Mouse (Mus musculus) E14TG2a.4 (cell line): ENCODE results near the gene Foxp1.
A peak's percentile ranks its signal among the peaks of the same experiment; 100 is the strongest.

Experiments
- H3K27me3 ChIP-seq: 2 replicates; pipeline ENCODE4 v1.6.1; 2014; ENCODE audit warnings: low read length, control low read depth; ENCODE audit not compliant: insufficient read depth
- H3K36me3 ChIP-seq: 2 replicates; pipeline ENCODE4 v1.6.1; 2014; ENCODE audit warnings: low read length, control low read depth; ENCODE audit not compliant: insufficient read depth
- H3K4me1 ChIP-seq: replicated peaks from 2 replicates; pipeline ENCODE4 v1.6.1; 2014; ENCODE audit warnings: low read depth, low read length, control low read depth
- H3K4me3 ChIP-seq: replicated peaks from 2 replicates; pipeline ENCODE4 v1.5.1; 2014; ENCODE audit warnings: mild to moderate bottlenecking, low read length
- H3K9me3 ChIP-seq: 2 replicates; pipeline ENCODE4 v1.6.1; 2014; ENCODE audit warnings: low read length, control low read depth
- CTCF ChIP-seq: conservative IDR thresholded peaks from 2 replicates; pipeline ENCODE4 v1.5.1; 2014; ENCODE audit warnings: low read length
- NANOG ChIP-seq: IDR thresholded peaks from 2 replicates; pipeline ENCODE4 v1.6.1; 2014; ENCODE audit warnings: borderline replicate concordance, low read length, mixed read lengths
- POU5F1 ChIP-seq: IDR thresholded peaks from 2 replicates; pipeline ENCODE4 v1.6.1; 2014; ENCODE audit warnings: low read length, borderline replicate concordance

Gene Foxp1

DNA sequence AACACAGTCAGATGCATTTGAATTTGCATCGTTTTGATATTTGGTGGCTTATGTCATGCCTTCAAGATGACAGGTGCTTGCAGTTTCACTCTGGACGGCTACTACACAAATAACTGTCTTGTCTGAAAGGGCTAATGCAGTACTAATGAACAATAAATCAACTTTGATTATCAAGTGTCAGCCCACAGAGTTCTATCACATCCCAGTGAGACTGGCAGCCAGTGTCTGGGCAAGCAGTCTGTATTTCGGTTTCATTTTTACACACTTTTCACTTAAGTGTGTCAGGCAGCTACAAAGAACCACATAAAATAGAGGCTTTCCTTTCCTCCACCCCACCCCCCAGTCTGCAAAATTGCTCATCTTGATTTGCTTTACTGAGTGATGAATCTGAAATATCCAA, 496.5 kb downstream of the Foxp1 start:
- peaks cover 81% of the 10 kb centered on the region for H3K4me1 ChIP-seq
- H3K9me3 ChIP-seq = no peaks in the 10 kb centered on the region
- H3K27me3 ChIP-seq = no peaks in the 10 kb centered on the region
- H3K4me3 ChIP-seq = no peak overlapping the region; the same call in 1 of the 2 replicates
- H3K36me3 ChIP-seq = peaks cover 13% of the 10 kb centered on the region
- TF ChIP-seq POU5F1 (no peak), NANOG (no peak), CTCF (no peak)

DNA sequence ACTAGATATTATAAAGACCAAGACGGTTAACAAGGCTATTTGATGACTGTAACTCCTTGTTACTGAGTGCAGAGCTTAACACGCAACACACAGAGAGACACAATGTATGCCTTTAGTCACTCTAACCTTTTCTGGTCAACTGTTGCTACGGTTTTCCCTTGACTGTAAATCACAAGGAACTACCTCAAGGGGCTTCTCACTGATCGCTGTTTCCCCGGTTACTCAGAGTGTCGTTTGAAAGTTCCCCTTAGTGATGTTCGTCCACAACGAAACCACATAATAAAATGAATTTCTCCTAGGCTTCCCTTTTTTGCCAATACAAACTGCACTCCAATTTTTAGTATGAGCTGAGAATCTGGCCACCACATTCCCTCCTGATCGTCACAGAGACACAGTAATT, 497.9 kb downstream of the Foxp1 start:
- TF ChIP-seq POU5F1 (no peak), CTCF (no peak), NANOG (no peak)
- no peak overlapping the region for H3K4me3 ChIP-seq
- H3K36me3 ChIP-seq = peaks cover 20% of the 10 kb centered on the region
- H3K27me3 ChIP-seq = no peaks in the 10 kb centered on the region
- no peaks in the 10 kb centered on the region for H3K9me3 ChIP-seq
- peaks cover 81% of the 10 kb centered on the region for H3K4me1 ChIP-seq

DNA sequence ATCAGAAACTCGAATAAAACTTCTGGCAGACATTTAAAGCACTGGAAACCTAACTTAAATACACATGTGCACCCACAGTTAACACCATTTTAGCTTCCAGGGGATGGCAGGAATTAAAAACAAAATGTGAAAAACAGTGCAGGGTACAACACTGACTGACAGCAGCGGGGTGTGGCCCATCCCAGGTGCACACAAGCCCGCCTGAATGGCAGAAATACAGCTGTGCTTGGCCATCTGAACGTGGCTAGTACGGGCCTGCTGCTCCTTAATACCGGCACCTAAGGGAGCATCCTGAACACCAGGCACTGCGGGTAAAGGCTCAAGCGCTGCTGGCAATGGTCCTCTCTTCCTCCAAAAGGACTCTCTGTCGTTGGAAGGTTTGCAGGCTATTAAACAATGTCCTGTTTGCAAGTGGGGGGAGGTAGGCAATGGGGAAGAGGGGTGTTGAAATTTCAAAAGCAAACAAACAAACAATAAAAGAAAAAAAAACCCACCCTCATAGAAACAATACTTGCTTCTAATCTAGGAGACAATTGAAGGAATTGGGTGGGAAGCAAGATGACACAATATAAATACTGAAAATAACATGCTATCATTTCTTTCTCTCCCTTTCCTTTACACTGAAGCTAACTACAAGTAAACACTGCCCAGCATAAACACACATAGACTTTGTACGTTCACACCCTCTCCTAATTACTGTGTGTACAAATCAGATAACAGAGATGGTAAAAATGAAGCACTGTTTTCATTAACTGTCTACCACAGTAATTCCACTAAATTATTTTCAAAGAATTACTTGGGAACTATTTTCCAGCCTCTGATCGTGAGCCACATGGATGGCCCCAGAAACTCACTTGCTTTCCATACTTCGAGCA, 501.7 kb downstream of the Foxp1 start:
- Histone ChIP-seq H3K4me1 (peaks cover 76% of the 10 kb centered on the region), H3K4me3 (no peak overlapping the region), H3K9me3 (no peaks in the 10 kb centered on the region), H3K27me3 (no peaks in the 10 kb centered on the region), H3K36me3 (peaks cover 54% of the 10 kb centered on the region)
- TF ChIP-seq NANOG (no peak), CTCF (no peak), POU5F1 (no peak)

DNA sequence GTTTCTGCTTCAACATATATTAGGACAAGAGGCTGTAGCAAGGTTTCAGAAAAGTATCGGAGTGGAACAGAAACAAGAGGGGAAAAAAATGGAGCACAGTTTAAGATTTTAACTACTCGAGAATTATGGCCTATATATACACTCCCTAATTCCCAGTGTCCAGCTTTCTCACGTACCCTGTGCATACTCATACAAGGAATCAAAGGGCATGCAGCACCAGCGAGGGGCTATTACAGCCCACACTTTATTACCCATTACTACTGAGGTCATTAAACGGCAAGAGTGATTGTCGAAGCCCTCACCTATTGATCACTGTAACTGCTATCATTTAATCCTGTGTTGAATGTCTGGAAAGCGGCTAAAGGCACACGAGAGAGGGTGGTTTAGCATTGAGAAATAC, 502.8 kb downstream of the Foxp1 start:
- TF ChIP-seq CTCF = no peak
- TF ChIP-seq NANOG = no peak
- no peak for TF ChIP-seq POU5F1
- Histone ChIP-seq H3K9me3 (no peaks in the 10 kb centered on the region), H3K36me3 (peaks cover 57% of the 10 kb centered on the region), H3K27me3 (no peaks in the 10 kb centered on the region), H3K4me1 (peaks cover 70% of the 10 kb centered on the region), H3K4me3 (no peak overlapping the region)

DNA sequence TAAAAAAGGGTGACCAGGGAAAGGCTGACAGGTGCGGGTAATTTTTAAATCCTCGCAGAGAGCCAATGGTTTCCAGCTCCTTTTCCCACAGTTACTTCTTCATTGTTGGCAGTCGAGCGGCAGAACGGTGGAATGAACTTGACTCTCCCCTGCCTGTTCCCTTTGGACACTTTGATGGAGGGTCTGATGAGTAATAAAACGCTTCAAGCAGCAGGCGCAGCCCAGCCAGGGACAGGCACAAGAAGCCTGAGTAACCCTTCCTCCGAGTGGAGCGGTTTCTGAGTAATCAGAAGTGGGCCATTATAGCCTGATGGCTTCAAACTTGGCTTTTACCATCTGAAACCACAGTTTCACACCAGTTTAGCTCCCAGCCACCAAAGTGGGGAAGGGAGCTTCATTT, 503.3 kb downstream of the Foxp1 start:
- peaks cover 70% of the 10 kb centered on the region for H3K4me1 ChIP-seq
- no peak for TF ChIP-seq NANOG
- TF ChIP-seq CTCF = no peak
- TF ChIP-seq POU5F1 = no peak
- no peaks in the 10 kb centered on the region for H3K9me3 ChIP-seq
- no peak overlapping the region for H3K4me3 ChIP-seq
- no peaks in the 10 kb centered on the region for H3K27me3 ChIP-seq
- peaks cover 61% of the 10 kb centered on the region for H3K36me3 ChIP-seq

DNA sequence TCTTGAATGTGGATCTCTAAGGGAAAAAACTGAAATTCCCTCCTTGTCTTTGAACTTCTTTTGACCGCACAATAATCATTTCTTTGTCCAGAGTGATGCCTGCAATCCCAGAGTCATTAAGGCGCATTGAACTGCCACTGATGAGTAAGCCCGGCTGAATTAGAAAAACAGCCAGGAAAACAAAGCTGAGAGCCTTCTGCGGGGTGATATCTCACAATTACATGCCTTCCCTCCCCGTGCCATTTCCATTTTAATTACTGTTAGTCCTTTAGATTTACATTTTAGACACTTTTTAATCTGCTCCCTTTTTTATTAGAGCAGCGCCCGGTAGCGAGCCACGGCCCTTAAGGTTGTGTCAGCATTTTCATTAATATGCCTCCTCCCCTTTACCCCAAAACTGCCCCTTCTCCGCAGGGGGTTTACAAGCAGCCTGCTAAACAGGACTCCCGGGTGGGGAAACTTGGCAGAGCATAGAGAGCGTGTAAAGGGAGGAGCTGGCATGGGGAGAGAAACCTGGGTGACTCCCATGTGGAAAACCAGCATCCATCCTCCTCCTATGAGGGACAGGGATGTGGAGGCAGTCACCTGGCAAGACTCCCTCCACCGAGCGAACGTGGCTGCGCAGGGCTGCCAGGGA, 508.5 kb downstream of the Foxp1 start:
- H3K36me3 ChIP-seq = peaks cover 84% of the 10 kb centered on the region
- H3K4me1 ChIP-seq = peaks cover 71% of the 10 kb centered on the region
- no peaks in the 10 kb centered on the region for H3K27me3 ChIP-seq
- H3K4me3 ChIP-seq = no peak overlapping the region
- H3K9me3 ChIP-seq = no peaks in the 10 kb centered on the region
- TF ChIP-seq NANOG (peak; percentile 91; the same call in 1 of the 2 replicates), CTCF (no peak)

DNA sequence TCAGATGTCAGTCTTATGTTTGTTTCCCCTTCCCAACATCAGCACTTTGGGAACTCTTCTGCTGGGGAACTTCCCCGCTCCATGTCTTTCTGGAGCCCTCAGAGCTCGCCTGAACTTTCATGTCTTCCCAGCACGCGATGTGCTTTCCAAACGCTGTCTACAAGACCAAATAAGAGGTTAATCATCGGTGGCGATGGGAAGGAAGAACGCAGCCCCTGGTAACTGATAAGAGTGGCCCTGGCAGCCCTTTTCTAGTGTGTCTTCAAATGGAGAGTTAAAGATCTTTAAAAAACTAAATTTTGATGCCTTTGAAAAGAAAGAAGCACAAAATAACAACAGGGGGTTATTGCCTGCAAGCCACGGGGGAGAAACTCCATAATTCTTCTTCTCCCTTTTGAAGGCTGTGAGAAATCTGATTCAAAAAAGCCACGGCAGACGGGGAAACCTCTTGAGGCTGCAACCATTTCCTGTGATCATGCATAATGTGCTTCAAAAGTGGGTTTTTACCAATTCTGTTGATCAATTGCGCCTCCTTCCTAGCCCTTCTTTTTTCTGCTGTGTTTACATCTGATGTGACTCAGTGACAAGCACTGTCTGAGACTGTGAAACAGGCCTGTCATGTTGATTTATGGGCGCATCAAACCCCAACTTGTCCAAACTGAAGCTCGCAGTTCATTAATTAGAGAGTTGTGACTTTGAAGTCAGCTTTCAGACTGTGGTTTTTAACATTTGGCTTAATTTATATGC, 509.2 kb downstream of the Foxp1 start:
- no peaks in the 10 kb centered on the region for H3K27me3 ChIP-seq

DNA sequence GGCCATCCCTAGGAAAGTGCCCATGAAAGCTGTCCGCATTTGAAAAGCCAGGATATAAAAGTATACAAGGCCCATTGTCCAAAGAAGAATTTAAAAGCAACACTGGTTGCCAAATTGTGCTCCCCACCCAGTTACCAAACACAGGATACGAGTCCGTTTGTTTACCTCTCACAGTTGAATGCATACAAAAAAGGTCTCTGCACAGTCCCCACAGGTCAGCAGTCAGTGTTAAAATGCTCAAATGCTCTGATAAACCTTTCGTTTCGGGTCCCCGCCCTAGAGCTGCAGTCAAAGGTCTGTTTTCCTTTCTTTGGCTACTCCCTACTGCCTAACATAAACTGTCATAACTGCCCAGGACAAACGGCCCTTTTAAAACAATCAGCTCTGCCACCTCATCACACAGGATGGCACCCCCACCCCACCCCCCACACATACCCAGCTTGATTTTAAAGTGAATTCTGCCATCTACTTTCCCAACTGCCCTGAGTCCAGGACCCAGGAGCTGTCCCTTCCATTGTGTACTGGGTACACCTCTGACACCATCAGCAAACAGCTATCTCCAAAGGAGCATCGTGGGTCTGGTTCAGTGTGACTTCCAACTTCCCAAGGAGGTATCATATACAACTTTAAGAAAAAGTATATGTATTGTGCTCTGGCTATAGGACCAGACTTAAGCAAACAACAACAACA, 510.5 kb downstream of the Foxp1 start:
- H3K4me1 ChIP-seq = peaks cover 78% of the 10 kb centered on the region
- H3K27me3 ChIP-seq = no peaks in the 10 kb centered on the region
- H3K4me3 ChIP-seq = no peak overlapping the region
- TF ChIP-seq POU5F1 (no peak), NANOG (no peak), CTCF (no peak)
- H3K9me3 ChIP-seq = no peaks in the 10 kb centered on the region
- peaks cover 87% of the 10 kb centered on the region for H3K36me3 ChIP-seq

More for the DNA sequence above, 509.2 kb downstream of the Foxp1 start:
- Histone ChIP-seq H3K4me3 (no peak overlapping the region), H3K4me1 (peaks cover 68% of the 10 kb centered on the region), H3K9me3 (no peaks in the 10 kb centered on the region), H3K36me3 (peaks cover 85% of the 10 kb centered on the region)
- TF ChIP-seq POU5F1 (no peak), NANOG (no peak), CTCF (no peak)
